Mouse (Mus musculus) megakaryocyte, embryonic 14.5 days (primary cell): ENCODE data around the gene Icam5.

Experiments used
- FLI1 ChIP-seq: IDR thresholded peaks from 2 replicates; pipeline ENCODE4 v1.6.1; 2012; ENCODE audit warnings: low read length, inconsistent platforms, mixed read lengths
- GATA1 ChIP-seq: IDR thresholded peaks from 3 replicates; pipeline ENCODE4 v1.6.1; 2012; ENCODE audit warnings: mixed read lengths, low read length, inconsistent platforms, borderline replicate concordance

- TF ChIP-seq FLI1 (no peak), GATA1 (no peak)
These were observed 19.7 kb downstream of the Icam5 start for GRCm38 (mm10) chr9:21051578-21051977.
